Mouse (Mus musculus): Measurements from ENCODE around the gene Vps54. TPM values are rescaled to one million over a fixed set of nuclear protein-coding genes. Genes with fewer than 3 reads are reported as not detected.

The Vps54 gene
- polyA plus RNA-seq, 3 experiments from 2014 or later: 79.9 to 99.7 (median 94.7) TPM

DNA sequence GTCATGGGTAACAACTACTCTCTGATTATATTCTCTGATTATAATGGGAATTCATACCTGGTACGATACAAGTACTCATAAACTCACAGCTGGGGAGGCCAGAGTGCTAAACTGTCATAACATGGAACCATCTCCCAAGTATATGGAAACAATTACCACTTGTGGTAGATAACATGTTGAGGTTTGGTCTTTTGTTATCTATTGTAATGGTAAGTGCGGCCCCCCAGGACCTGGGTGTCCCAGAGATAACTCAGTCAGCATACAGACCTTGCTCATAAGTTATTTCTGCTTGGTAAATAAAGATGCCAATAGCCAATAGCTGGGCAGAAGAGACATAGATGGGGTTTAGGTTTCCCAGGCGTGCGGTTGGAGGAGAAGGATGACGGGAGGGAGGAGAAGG lies 104.4 kb downstream of the Vps54 start:
- no peak for ATAC-seq

DNA sequence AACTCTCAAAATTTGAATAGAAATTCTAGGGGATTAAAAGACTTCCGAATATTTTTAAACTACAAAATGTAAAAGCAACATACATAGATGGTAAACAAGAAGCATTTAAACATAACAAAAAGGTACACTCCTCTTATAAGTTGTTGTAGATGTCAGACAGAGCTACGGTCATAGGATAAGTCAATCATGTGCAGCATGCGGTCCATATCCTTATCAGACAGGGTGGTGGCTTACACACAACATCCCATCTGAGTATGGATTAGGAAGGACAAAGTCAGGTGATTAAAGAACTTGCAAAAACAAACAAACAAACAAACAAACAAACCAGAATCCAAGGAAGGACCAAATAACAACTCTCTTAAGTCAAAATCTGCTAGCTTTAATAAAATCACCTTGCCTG lies 106.9 kb downstream of the Vps54 start:
- ATAC-seq: no peak

DNA sequence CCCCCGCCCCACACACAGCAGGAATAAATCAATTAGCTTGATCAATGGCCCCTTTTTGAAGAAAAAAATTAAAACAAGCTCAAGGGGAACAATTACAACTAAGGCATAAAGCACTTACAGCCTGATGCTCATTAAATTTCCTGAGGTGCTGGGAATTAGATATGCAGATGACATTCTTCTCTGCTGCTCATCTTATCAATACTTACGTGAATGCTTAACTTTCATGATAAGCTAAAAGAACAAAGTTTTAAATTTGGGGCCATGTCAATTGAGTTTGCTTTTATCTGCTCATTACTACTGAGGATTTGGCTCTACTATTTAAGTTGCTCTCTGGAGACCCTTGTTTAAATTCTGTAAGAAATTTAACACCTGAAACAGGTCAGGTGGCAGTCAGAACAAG lies 109.8 kb downstream of the Vps54 start:
- ATAC-seq: no peak

DNA sequence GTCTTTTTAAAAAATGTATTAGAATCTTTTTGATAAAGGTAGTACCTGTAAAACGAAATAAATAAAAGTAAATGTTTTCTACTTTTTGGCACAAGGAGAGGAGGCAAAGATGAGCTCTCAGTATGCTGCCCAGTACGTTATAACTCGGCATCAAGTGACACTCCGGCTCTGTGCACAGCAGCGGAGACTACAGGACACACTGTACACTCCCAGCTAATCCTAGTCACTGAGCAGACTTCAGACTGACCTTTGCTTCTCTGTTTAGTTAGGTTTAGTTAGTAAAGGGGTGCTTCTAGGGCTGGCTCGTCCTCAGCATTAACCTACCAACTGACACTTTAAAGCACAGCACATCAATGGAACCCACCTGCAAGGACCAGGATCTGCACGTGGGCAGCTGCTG lies 112.2 kb downstream of the Vps54 start:
- no peak for ATAC-seq

DNA sequence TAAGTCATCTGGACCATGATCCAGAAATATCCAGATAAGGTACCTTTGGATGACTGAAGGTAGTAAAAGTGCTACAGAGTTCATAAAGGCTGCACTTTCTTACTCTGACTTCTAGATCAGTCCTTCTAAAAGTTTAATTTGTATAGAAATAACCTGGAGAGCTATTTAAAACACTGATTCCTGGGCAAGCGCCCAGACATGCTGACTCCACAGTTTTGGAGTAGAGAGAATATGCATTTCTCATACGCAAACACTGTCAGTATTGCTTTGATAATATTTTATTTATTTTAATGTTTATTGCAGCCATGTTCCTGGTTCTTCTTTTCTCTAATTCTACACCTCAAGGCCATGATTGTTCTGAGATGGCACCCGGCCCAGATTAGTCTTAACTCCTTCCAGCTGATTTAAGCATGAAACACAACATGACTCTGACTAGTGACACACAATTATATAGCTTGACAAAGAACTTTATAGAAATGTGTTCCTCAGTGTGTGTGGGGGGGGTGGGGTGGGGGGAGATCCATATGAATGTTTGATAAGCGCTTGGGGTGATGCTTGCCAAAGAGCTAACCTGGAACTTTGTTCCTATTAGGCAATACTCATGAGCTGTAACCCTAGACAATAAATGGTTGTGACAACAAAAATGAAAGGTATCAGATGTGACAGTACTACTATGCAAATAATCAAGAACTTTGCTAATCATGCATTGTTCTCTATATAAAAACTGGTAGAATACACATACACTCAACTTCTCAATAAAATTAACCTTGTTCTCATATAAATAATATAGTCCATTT lies 124.3 kb downstream of the Vps54 start:
- ATAC-seq: no peak

DNA sequence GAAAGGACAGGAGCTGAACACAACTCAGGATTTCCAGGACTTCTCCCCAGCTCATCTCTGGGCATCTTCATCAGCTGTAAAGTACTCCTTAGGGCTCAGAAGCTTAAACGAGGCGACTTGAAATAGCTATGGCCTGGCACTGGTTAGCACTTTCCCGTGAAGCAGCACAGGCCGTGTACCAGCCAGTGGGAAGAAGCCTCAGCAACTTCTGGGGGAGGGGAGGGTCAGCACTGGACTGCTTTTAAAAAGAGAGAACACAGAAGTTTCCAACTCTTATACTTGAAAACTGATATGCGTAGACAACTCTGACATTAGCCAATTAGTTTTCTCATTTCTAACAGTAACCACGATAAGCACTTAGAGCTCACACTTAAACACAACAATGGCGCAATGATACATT lies 129.4 kb downstream of the Vps54 start:
- ATAC-seq: no peak

DNA sequence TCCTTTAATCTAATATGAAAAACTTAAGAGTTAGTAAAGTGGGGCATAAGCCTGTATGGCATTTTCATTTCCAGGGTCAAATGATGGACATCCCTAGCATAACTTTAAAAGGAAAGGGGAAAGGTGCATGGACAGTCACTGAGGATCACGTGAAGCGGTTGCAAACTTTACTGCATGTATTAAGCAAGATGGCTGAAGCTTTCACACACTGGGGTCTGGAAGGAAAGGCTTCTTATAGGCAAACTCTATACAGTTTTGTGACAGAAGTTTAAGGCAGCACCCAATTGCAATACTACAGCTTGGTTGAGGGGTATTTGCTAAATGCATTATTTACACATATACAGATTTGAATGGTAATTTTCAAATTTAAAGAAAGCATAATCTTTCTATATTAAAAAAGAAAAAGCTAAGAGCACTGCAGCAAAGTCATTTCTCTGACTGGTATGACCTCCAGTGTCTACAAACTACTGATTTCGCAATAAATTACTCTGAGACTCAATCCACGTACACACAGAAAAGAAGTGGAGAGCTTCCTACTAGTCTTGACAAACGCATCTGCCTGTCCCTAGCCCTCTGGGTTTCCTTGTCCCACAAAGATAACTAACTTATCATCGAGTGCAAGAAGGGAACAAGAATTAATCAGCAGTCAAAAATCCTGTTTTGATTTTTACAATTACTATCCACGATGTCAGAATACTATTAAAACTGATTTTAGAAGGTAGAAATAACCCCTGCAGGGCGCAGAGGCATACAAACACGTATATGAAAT lies 130.4 kb downstream of the Vps54 start:
- ATAC-seq: no peak

DNA sequence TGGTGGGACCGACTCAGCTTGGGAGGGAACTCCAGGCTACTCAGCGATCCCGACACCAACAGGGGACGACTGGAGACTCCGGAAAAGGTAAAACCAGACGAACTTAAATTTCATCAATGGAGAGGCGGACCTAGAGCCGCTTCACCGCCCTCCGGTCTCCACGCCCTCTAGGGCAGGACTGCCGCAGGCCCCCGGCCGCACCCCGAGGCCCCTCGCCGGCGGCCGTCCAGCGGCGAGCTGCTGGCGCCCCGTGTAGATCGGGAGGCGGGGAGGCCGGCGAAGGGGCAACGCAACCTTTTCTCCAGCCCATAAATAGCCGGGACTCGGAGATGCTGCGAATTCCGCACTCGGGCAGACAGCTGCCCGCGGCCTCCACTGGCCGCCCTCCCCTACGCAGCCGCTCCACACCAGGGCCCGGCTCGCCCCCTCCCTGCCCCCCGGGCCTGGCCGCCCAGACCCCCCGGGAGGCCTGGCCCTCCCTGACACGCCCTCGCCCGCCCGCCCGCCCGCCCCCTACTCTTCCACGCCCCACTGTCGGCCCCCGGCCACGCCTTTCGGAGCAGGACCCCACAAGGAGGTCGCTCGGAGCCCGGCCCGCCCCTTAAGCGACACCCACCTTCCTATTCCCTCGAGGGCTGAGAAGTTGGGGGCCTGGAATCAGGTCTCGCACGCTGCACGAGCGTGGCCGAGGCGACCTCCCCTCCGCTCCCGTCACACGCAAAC lies 131.5 kb downstream of the Vps54 start:
- ATAC-seq: peak; percentile 44

Other genes with a start within 250 kb of the Vps54 start
- 10 to 100 TPM; 41.6 to 97.7 (median 96.1) TPM for gene Peli1, start 148.0 kb upstream of the Vps54 start, polyA plus RNA-seq (2017; shearing (Covaris generic))
- 10 to 100 TPM; 35.8 to 49.2 (median 36.8) TPM for gene Ugp2, start 131.9 kb downstream of the Vps54 start, polyA plus RNA-seq (2017; shearing (Covaris generic))